Mouse (Mus musculus): ENCODE data around the gene Slmap. TPM values are rescaled to one million over a fixed set of nuclear protein-coding genes. Genes with fewer than 3 reads are reported as not detected.
A peak's percentile ranks its signal among the peaks of the same experiment; 100 is the strongest.

The Slmap gene
- polyA plus RNA-seq, 1 experiment from 2014 or later, result 24.3 TPM

GRCm38 (mm10) chr14:26442534-26442933 is 92.2 kb downstream of the Slmap start:
- peak; percentile 11 for DNase-seq (ENCODE audit: low spot score)
- no peak overlapping the region for H3K4me3 ChIP-seq (replicated peaks; ENCODE audit: low read depth, low read length)
- H3K27ac ChIP-seq, result peak overlapping the region; percentile 22; the same call in 1 of the 2 replicates
- no peak for ATAC-seq (replicated peaks; ENCODE audit: low FRiP score, low read depth)
- H3K9me3 ChIP-seq (replicated peaks; ENCODE audit: low read length), result no peaks in the 10 kb centered on the region
- 74% methylated on average over 6 of the region's 6 CpGs for WGBS
- H3K4me2 ChIP-seq (ENCODE audit: low read length), result no peak overlapping the region
- H3K9ac ChIP-seq (ENCODE audit: low read depth, low read length), result no peak overlapping the region
- no peak for TF ChIP-seq CTCF (IDR thresholded peaks at IDR 0.05; ENCODE audit: low read depth)
- no peaks in the 10 kb centered on the region for H3K4me1 ChIP-seq (replicated peaks; ENCODE audit: insufficient read depth, low read length)
- H3K27me3 ChIP-seq (ENCODE audit: insufficient read depth, low read length), result no peaks in the 10 kb centered on the region
- no peaks in the 10 kb centered on the region for H3K36me3 ChIP-seq (ENCODE audit: insufficient read depth, low read length)

GRCm38 (mm10) chr14:26441041-26441812 is 93.5 kb downstream of the Slmap start:
- ATAC-seq (replicated peaks; ENCODE audit: low FRiP score, low read depth) (no peak), DNase-seq (ENCODE audit: low spot score) (peak; percentile 82)
- Histone ChIP-seq H3K27ac (peak overlapping the region; percentile 66), H3K4me3 (replicated peaks; ENCODE audit: low read depth, low read length) (no peak overlapping the region), H3K36me3 (ENCODE audit: insufficient read depth, low read length) (no peaks in the 10 kb centered on the region), H3K9ac (ENCODE audit: low read depth, low read length) (no peak overlapping the region), H3K27me3 (ENCODE audit: insufficient read depth, low read length) (no peaks in the 10 kb centered on the region), H3K9me3 (replicated peaks; ENCODE audit: low read length) (no peaks in the 10 kb centered on the region), H3K4me2 (ENCODE audit: low read length) (no peak overlapping the region), H3K4me1 (replicated peaks; ENCODE audit: insufficient read depth, low read length) (no peaks in the 10 kb centered on the region)
- no peak for TF ChIP-seq CTCF (IDR thresholded peaks at IDR 0.05; ENCODE audit: low read depth)
- 89% methylated on average over 2 of the region's 2 CpGs for WGBS

- Histone ChIP-seq H3K4me3 (replicated peaks; ENCODE audit: low read depth, low read length) (no peak overlapping the region), H3K4me2 (ENCODE audit: low read length) (no peak overlapping the region), H3K4me1 (replicated peaks; ENCODE audit: insufficient read depth, low read length) (no peaks in the 10 kb centered on the region), H3K9ac (ENCODE audit: low read depth, low read length) (no peak overlapping the region), H3K9me3 (replicated peaks; ENCODE audit: low read length) (no peaks in the 10 kb centered on the region), H3K27me3 (ENCODE audit: insufficient read depth, low read length) (no peaks in the 10 kb centered on the region), H3K27ac (no peak overlapping the region), H3K36me3 (ENCODE audit: insufficient read depth, low read length) (no peaks in the 10 kb centered on the region)
- TF ChIP-seq CTCF (IDR thresholded peaks at IDR 0.05; ENCODE audit: low read depth), result no peak
- ATAC-seq (replicated peaks; ENCODE audit: low FRiP score, low read depth) (no peak), DNase-seq (ENCODE audit: low spot score) (no peak)
These were observed 94.7 kb downstream of the Slmap start for GRCm38 (mm10) chr14:26439996-26440395.

GRCm38 (mm10) chr14:26437771-26438170 is 97.0 kb downstream of the Slmap start:
- Histone ChIP-seq H3K36me3 (ENCODE audit: insufficient read depth, low read length) (no peaks in the 10 kb centered on the region), H3K27ac (no peak overlapping the region), H3K9ac (ENCODE audit: low read depth, low read length) (no peak overlapping the region), H3K4me1 (replicated peaks; ENCODE audit: insufficient read depth, low read length) (no peaks in the 10 kb centered on the region), H3K9me3 (replicated peaks; ENCODE audit: low read length) (no peaks in the 10 kb centered on the region), H3K4me2 (ENCODE audit: low read length) (no peak overlapping the region), H3K27me3 (ENCODE audit: insufficient read depth, low read length) (no peaks in the 10 kb centered on the region), H3K4me3 (replicated peaks; ENCODE audit: low read depth, low read length) (no peak overlapping the region)
- TF ChIP-seq CTCF (IDR thresholded peaks at IDR 0.05; ENCODE audit: low read depth), result no peak
- ATAC-seq (replicated peaks; ENCODE audit: low FRiP score, low read depth), result no peak
- 77% methylated on average over 2 of the region's 2 CpGs for WGBS
- no peak for DNase-seq (ENCODE audit: low spot score)

GRCm38 (mm10) chr14:26436304-26436703 is 98.4 kb downstream of the Slmap start:
- Histone ChIP-seq H3K9ac (ENCODE audit: low read depth, low read length) (no peak overlapping the region), H3K4me1 (replicated peaks; ENCODE audit: insufficient read depth, low read length) (no peaks in the 10 kb centered on the region), H3K4me2 (ENCODE audit: low read length) (no peak overlapping the region), H3K9me3 (replicated peaks; ENCODE audit: low read length) (no peaks in the 10 kb centered on the region), H3K36me3 (ENCODE audit: insufficient read depth, low read length) (no peaks in the 10 kb centered on the region), H3K4me3 (replicated peaks; ENCODE audit: low read depth, low read length) (no peak overlapping the region), H3K27me3 (ENCODE audit: insufficient read depth, low read length) (no peaks in the 10 kb centered on the region), H3K27ac (no peak overlapping the region)
- ATAC-seq (replicated peaks; ENCODE audit: low FRiP score, low read depth) (no peak), DNase-seq (ENCODE audit: low spot score) (peak; percentile 11)
- peak; percentile 72 for TF ChIP-seq CTCF (IDR thresholded peaks at IDR 0.05; ENCODE audit: low read depth)

- no peaks in the 10 kb centered on the region for H3K9me3 ChIP-seq (replicated peaks; ENCODE audit: low read length)
- H3K4me2 ChIP-seq (ENCODE audit: low read length), result no peak overlapping the region
- TF ChIP-seq CTCF (IDR thresholded peaks at IDR 0.05; ENCODE audit: low read depth), result no peak
- 0 out of 2 replicates have a peak, but pooled peaks cover 5% of the 10 kb centered on the region for H3K36me3 ChIP-seq (ENCODE audit: insufficient read depth, low read length)
- H3K4me1 ChIP-seq (replicated peaks; ENCODE audit: insufficient read depth, low read length), result no peaks in the 10 kb centered on the region
- no peak overlapping the region for H3K9ac ChIP-seq (ENCODE audit: low read depth, low read length)
- no peak overlapping the region for H3K4me3 ChIP-seq (replicated peaks; ENCODE audit: low read depth, low read length)
- ATAC-seq (replicated peaks; ENCODE audit: low FRiP score, low read depth) (no peak), DNase-seq (ENCODE audit: low spot score) (no peak)
- H3K27ac ChIP-seq, result no peak overlapping the region
- no peaks in the 10 kb centered on the region for H3K27me3 ChIP-seq (ENCODE audit: insufficient read depth, low read length)
- 57% methylated on average over 2 of the region's 2 CpGs for WGBS
These were observed 102.4 kb downstream of the Slmap start for GRCm38 (mm10) chr14:26432320-26432719.

All from kidney, postnatal 0 days (tissue).